Mouse (Mus musculus) cerebellum, postnatal 25 days (tissue): Measurements from ENCODE around the gene Cartpt.
"Not testable (repeated sequence)": the region's sequence is repeated elsewhere in the genome, so short reads cannot be mapped to it uniquely, and the experiment has no call there.

Experiments
- DNase-seq, 2 experiments: peaks; one replicate each; pipeline ENCODE4 v3.0.0; 2021; ENCODE audit warnings: mixed read lengths in 2 of 2

Cartpt gene

DNA sequence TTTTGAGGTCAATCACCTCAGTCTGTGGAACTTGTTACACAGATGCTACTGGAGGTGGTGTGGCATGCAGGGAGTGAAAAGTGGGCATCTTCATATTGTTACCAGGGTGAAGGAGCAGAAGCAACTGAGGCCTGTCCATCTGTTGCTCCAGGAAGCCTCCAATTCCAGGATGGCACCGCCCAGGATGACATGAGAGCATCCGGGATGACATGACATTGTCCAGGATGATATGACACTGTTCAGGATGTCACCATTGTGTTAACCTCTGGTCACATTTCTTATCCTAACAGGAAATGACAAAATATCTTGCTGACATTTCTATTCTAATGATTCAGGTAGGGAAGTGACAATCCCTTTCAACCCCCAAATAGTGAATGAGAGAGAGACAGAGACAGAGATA lies 47.8 kb downstream of the Cartpt start:
- no peak for DNase-seq

DNA sequence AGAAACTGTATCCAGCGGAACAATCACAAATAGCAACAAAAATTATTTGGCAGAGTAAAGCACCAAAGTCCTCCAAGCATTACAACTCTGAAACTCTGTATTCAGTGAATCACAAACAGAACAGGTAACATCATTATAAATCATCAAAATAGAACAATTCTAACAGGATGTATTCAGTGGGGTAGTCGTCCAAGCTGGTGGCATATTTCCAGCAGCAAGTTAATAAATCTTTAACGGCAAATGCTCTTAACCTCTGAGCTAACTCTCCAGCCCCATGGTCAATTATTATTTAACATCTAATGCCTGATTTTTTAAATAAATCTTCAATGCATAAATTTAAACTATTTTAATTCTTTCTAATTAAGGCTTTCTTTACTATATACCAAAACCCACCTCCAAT lies 48.5 kb downstream of the Cartpt start:
- not testable (repeated sequence) for DNase-seq

GRCm38 (mm10) chr13:99851026-99851425 lies 49.9 kb downstream of the Cartpt start:
- no peak for DNase-seq

DNA sequence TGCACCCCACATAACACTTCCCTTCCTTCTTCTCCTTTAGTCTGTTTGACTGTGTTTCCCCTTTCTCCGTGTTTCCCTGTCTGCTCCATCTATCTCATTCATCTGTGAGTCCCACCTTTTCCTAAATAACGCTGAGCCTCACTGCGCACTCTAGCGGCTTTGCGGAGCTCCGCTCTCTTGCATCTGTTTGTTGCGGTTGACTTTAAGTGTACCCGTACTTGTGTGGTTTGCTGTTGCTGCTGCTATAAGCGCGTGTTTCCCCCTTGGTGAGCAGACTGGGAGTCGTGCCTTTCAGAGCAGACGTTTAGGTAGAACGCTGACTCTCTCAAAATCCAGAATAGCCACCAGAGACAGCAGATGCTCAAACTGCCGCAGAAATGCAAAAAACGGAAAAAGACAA lies 51.3 kb downstream of the Cartpt start:
- peak; percentile 51 to 60 for DNase-seq
